Mouse (Mus musculus): ENCODE results near the gene Iqca. TPM values are rescaled to one million over a fixed set of nuclear protein-coding genes. Genes with fewer than 3 reads are reported as not detected.

The Iqca gene
- polyA plus RNA-seq, 1 experiment from 2014 or later: 0.29 TPM

DNA sequence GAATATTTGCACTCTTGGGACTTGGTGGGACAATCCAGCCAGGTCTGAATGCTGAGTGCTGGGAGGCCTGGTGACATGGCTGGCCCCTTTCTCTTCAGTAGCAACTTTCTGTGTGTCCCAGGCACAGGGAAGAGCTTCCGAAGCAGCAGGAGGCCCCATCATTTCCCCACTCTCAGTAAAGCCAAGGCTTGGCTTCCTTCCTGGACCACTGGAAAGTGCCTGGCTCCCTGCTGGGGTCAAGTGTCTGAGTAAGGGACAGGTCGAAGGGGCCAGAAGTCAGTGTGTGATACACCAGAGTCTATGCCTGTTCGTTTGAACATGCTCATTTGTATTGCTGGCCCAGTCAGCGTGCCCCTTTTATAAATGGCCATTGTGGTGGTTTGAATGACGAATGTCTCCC lies 152.2 kb downstream of the Iqca start:
- Histone ChIP-seq H3K4me1 (replicated peaks; ENCODE audit: control insufficient read depth, insufficient read depth, low read length) (no peaks in the 10 kb centered on the region), H3K36me3 (ENCODE audit: control insufficient read depth, insufficient read depth, low read length) (no peaks in the 10 kb centered on the region), H3K4me2 (ENCODE audit: low read depth, low read length, severe bottlenecking) (no peak overlapping the region), H3K27me3 (ENCODE audit: control insufficient read depth, insufficient read depth, low read length) (peaks cover 3% of the 10 kb centered on the region; the same call in 1 of the 2 replicates), H3K9me3 (ENCODE audit: control insufficient read depth, low read length) (no peaks in the 10 kb centered on the region), H3K27ac (ENCODE audit: low read depth, low read length) (no peak overlapping the region), H3K4me3 (ENCODE audit: low read depth, low read length) (no peak overlapping the region), H3K9ac (ENCODE audit: low read length) (no peak overlapping the region)
- DNase-seq (ENCODE audit: low spot score) (no peak), ATAC-seq (replicated peaks; ENCODE audit: low FRiP score) (no peak)
- 34% methylated on average over 5 of the region's 5 CpGs for WGBS

- Histone ChIP-seq H3K27me3 (ENCODE audit: control insufficient read depth, insufficient read depth, low read length) (peaks cover 8% of the 10 kb centered on the region), H3K36me3 (ENCODE audit: control insufficient read depth, insufficient read depth, low read length) (no peaks in the 10 kb centered on the region), H3K27ac (ENCODE audit: low read depth, low read length) (no peak overlapping the region), H3K4me3 (ENCODE audit: low read depth, low read length) (no peak overlapping the region), H3K9me3 (ENCODE audit: control insufficient read depth, low read length) (no peaks in the 10 kb centered on the region), H3K4me2 (ENCODE audit: low read depth, low read length, severe bottlenecking) (no peak overlapping the region), H3K9ac (ENCODE audit: low read length) (no peak overlapping the region), H3K4me1 (replicated peaks; ENCODE audit: control insufficient read depth, insufficient read depth, low read length) (no peaks in the 10 kb centered on the region)
- DNase-seq (ENCODE audit: low spot score) (no peak), ATAC-seq (replicated peaks; ENCODE audit: low FRiP score) (no peak)
- 86% methylated on average over 3 of the region's 3 CpGs for WGBS
Measured at GRCm38 (mm10) chr1:89999858-90000257, 153.3 kb downstream of the Iqca start.

DNA sequence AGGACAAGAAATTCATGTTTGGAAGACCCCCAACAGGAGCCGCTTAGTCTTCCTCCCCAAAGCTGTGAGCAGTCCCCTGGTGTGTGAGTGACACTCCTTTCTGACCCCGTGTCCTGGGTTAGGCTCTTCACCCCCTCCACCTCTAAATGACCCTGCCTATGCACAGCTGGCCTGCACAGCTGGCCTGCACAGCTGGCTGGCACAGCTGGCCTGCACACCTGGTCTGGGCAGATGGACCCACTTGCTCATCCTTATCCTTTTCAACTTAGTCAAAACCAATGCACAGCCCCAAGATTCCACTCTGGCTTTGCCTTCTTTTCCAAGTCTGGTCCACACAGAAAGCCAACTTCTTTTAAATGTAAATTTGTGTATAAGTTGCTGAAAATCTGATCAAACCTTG lies 154.5 kb downstream of the Iqca start:
- Histone ChIP-seq H3K27ac (ENCODE audit: low read depth, low read length) (no peak overlapping the region), H3K27me3 (ENCODE audit: control insufficient read depth, insufficient read depth, low read length) (peaks cover 18% of the 10 kb centered on the region), H3K36me3 (ENCODE audit: control insufficient read depth, insufficient read depth, low read length) (no peaks in the 10 kb centered on the region), H3K4me2 (ENCODE audit: low read depth, low read length, severe bottlenecking) (no peak overlapping the region), H3K9me3 (ENCODE audit: control insufficient read depth, low read length) (no peaks in the 10 kb centered on the region), H3K4me3 (ENCODE audit: low read depth, low read length) (no peak overlapping the region), H3K9ac (ENCODE audit: low read length) (no peak overlapping the region), H3K4me1 (replicated peaks; ENCODE audit: control insufficient read depth, insufficient read depth, low read length) (no peaks in the 10 kb centered on the region)
- ATAC-seq (replicated peaks; ENCODE audit: low FRiP score) (no peak), DNase-seq (ENCODE audit: low spot score) (no peak)
- 65% methylated on average over 2 of the region's 2 CpGs for WGBS

GRCm38 (mm10) chr1:89998076-89998475 lies 155.1 kb downstream of the Iqca start:
- H3K4me3 ChIP-seq (ENCODE audit: low read depth, low read length): no peak overlapping the region
- no peak overlapping the region for H3K4me2 ChIP-seq (ENCODE audit: low read depth, low read length, severe bottlenecking)
- ATAC-seq (replicated peaks; ENCODE audit: low FRiP score) (no peak), DNase-seq (ENCODE audit: low spot score) (no peak)
- peaks cover 24% of the 10 kb centered on the region for H3K27me3 ChIP-seq (ENCODE audit: control insufficient read depth, insufficient read depth, low read length)
- no peak overlapping the region for H3K27ac ChIP-seq (ENCODE audit: low read depth, low read length)
- no peaks in the 10 kb centered on the region for H3K36me3 ChIP-seq (ENCODE audit: control insufficient read depth, insufficient read depth, low read length)
- WGBS: 70% methylated on average over 7 of the region's 7 CpGs
- H3K4me1 ChIP-seq (replicated peaks; ENCODE audit: control insufficient read depth, insufficient read depth, low read length): no peaks in the 10 kb centered on the region
- no peaks in the 10 kb centered on the region for H3K9me3 ChIP-seq (ENCODE audit: control insufficient read depth, low read length)
- H3K9ac ChIP-seq (ENCODE audit: low read length): no peak overlapping the region

- H3K9me3 ChIP-seq (ENCODE audit: control insufficient read depth, low read length): no peaks in the 10 kb centered on the region
- no peak for DNase-seq (ENCODE audit: low spot score)
- ATAC-seq (replicated peaks; ENCODE audit: low FRiP score): no peak
- H3K4me2 ChIP-seq (ENCODE audit: low read depth, low read length, severe bottlenecking): peak overlapping the region; percentile 37
- H3K27ac ChIP-seq (ENCODE audit: low read depth, low read length): no peak overlapping the region
- peaks cover 51% of the 10 kb centered on the region for H3K27me3 ChIP-seq (ENCODE audit: control insufficient read depth, insufficient read depth, low read length)
- H3K36me3 ChIP-seq (ENCODE audit: control insufficient read depth, insufficient read depth, low read length): no peaks in the 10 kb centered on the region
- peaks cover 8% of the 10 kb centered on the region for H3K4me1 ChIP-seq (replicated peaks; ENCODE audit: control insufficient read depth, insufficient read depth, low read length)
- H3K4me3 ChIP-seq (ENCODE audit: low read depth, low read length): peak overlapping the region; percentile 11; the same call in 1 of the 2 replicates
- H3K9ac ChIP-seq (ENCODE audit: low read length): no peak overlapping the region
- WGBS: under 1% methylated on average over 25 of the region's 25 CpGs
Measured at GRCm38 (mm10) chr1:89992256-89992655, 160.9 kb downstream of the Iqca start.

Other genes with a start within 250 kb of the Iqca start
- 5.0 and 6.7 TPM in 2 replicates for gene Gbx2, start 222.2 kb downstream of the Iqca start, polyA plus RNA-seq (2014; fragmentation: Nextera tagmentation; extraction: Ambion mirVana)
- not detected in 2 replicates for gene Asb18, start 138.7 kb downstream of the Iqca start, polyA plus RNA-seq (2014; fragmentation: Nextera tagmentation; extraction: Ambion mirVana)
- gene Ackr3, start 50.6 kb upstream of the Iqca start, polyA plus RNA-seq (2014; fragmentation: Nextera tagmentation; extraction: Ambion mirVana): 31.2 and 31.9 TPM in 2 replicates